Mouse (Mus musculus) forebrain, embryonic 13.5 days (tissue): ENCODE measurements at regions not wholly inside any gene's neighbourhood (a gene's known extent, or its start where the extent isn't known, plus 50 kb on each side); places are given as distances from the start of the nearest gene placed in this dataset.

Experiments
- ATAC-seq: fragments of 200-750 bp; cut with Nextera tagmentation; 2 replicates; pipeline ENCODE4 v1.8.0; 2017
- H3K27ac ChIP-seq: fragments of 300-500 bp; sonication (generic); 2 replicates; pipeline ENCODE4 v1.5.1; 2015; ENCODE audit warnings: inconsistent platforms, mild to moderate bottlenecking, moderate library complexity
- H3K27me3 ChIP-seq: fragments of 300-500 bp; sonication (generic); 2 replicates; pipeline ENCODE4 v1.6.1; 2015; ENCODE audit warnings: mild to moderate bottlenecking, inconsistent platforms
- H3K36me3 ChIP-seq: fragments of 300-500 bp; sonication (generic); 2 replicates; pipeline ENCODE4 v1.6.1; 2015; ENCODE audit warnings: mild to moderate bottlenecking, inconsistent platforms; ENCODE audit not compliant: poor library complexity, severe bottlenecking
- H3K4me1 ChIP-seq: fragments of 300-500 bp; sonication (generic); 2 replicates; pipeline ENCODE4 v1.6.1; 2015; ENCODE audit warnings: inconsistent platforms
- H3K4me2 ChIP-seq: fragments of 300-500 bp; sonication (generic); 2 replicates; pipeline ENCODE4 v1.6.1; 2015; ENCODE audit warnings: inconsistent platforms, mild to moderate bottlenecking, moderate library complexity
- H3K4me3 ChIP-seq: fragments of 300-500 bp; sonication (generic); 2 replicates; pipeline ENCODE4 v1.5.1; 2015; ENCODE audit warnings: mild to moderate bottlenecking, inconsistent platforms
- H3K9ac ChIP-seq: fragments of 300-500 bp; sonication (generic); 2 replicates; pipeline ENCODE4 v1.6.1; 2015; ENCODE audit warnings: mild to moderate bottlenecking, inconsistent platforms
- H3K9me3 ChIP-seq: fragments of 300-500 bp; sonication (generic); replicated peaks from 2 replicates; pipeline ENCODE4 v1.6.1; 2016; ENCODE audit warnings: inconsistent platforms
- whole genome bisulfite sequencing: fragments of 180-500 bp; shearing (Covaris S2); methylation state at CpG from one replicate; pipeline ENCODE4 v1.1.7; 2015; 5-methylcytosine and 5-hydroxymethylcytosine counted together

DNA sequence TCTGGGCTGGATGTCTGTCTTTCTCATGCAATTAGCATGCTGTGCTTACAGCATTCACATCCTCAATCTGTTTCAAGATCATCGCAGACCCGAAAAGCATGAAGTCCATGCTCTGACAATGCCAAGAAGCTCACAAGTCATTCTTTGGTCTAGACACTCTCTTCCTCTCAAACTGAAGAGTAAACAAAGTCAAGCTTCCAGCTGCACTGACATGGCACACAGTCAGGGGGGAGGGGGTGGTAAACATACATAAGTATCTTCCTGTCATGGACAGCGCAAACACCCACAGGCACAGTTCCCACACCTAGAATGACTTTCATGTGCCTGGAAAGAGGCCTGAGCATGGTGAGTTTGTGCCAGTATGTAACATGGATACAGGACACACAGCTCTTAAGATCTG, 780.1 kb downstream of the Fat4 start:
- H3K27me3 ChIP-seq, result no peaks in the 10 kb centered on the region
- no peak overlapping the region for H3K4me3 ChIP-seq
- no peak overlapping the region for H3K27ac ChIP-seq
- no peaks in the 10 kb centered on the region for H3K4me1 ChIP-seq
- H3K9me3 ChIP-seq, result no peaks in the 10 kb centered on the region
- no peak overlapping the region for H3K9ac ChIP-seq
- ATAC-seq, result no peak
- 96% methylated on average over 3 of the region's 3 CpGs for WGBS
- H3K36me3 ChIP-seq, result no peaks in the 10 kb centered on the region
- H3K4me2 ChIP-seq, result no peak overlapping the region

DNA sequence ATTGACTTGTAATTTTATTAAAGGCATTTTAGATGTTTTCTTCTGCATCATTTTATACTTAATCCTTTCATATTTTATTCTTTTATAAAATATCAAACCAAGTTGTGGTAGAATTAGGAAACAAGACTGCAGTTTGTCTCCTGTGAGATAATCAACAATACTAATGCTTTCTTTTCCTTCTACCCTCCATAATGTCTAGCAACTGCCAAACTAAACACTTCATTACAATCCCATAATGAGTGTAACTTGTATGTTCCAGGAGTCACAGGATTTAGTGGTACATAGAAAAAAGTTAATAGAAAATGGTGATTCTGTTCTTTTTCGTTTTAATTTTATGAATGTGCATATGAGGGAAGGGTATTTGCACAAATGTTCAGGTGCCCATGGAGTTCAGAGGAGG, 782.4 kb downstream of the Fat4 start:
- H3K9ac ChIP-seq, result no peak overlapping the region
- 80% methylated on average over 1 of the region's 1 CpGs for WGBS
- H3K4me2 ChIP-seq, result no peak overlapping the region

DNA sequence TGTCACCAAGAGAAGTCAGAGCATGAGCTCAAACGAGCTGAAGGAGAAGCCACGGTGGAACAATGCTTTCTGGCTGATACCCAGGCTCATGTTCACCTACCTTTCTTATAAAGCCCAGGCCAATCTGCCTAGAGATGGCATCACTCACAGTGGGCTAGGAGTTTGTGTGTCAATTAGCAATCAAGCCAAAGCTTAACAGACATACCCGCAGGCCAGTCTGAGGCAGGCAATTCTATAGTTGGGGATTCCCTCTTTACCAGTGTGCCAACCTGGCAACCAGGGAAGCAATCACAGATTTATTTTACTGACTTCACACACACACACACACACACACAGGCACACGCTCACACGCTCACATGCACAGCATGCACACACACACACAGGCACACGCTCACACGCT, 787.3 kb downstream of the Fat4 start:
- Histone ChIP-seq H3K4me3 (no peak overlapping the region), H3K9me3 (no peaks in the 10 kb centered on the region), H3K27ac (no peak overlapping the region), H3K4me1 (peaks cover 10% of the 10 kb centered on the region; the same call in 1 of the 2 replicates), H3K4me2 (no peak overlapping the region), H3K9ac (no peak overlapping the region), H3K27me3 (no peaks in the 10 kb centered on the region), H3K36me3 (no peaks in the 10 kb centered on the region)
- no peak for ATAC-seq
- 69% methylated on average over 7 of the region's 7 CpGs for WGBS

More for the DNA sequence above, 782.4 kb downstream of the Fat4 start:
- H3K4me3 ChIP-seq, result no peak overlapping the region
- no peaks in the 10 kb centered on the region for H3K36me3 ChIP-seq
- ATAC-seq, result no peak
- no peak overlapping the region for H3K27ac ChIP-seq
- no peaks in the 10 kb centered on the region for H3K27me3 ChIP-seq
- H3K9me3 ChIP-seq, result no peaks in the 10 kb centered on the region
- H3K4me1 ChIP-seq, result peaks cover 10% of the 10 kb centered on the region; the same call in 1 of the 2 replicates

DNA sequence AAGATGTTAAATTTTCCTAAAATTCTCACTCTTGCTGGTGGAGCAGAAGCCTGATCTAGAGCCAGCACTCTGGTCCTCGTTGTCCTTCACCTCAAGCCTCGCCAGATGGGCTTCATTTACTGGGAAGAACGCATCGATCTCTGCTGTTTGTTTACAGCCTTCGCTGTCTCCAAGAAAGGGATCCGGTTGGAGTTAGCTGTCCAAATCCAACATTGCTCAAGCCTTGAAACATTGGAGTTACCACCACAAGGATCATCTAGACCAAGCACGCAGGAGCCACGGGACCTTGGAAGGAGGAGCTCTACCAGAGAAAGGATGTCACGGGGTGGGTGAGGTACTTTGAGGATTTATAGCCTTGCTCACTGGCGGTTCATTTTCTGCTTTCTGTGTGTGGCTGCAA, 788.2 kb downstream of the Fat4 start:
- WGBS, result 88% methylated on average over 10 of the region's 10 CpGs
- peaks cover 10% of the 10 kb centered on the region; the same call in 1 of the 2 replicates for H3K4me1 ChIP-seq
- no peaks in the 10 kb centered on the region for H3K36me3 ChIP-seq
- no peak overlapping the region for H3K4me2 ChIP-seq
- no peak for ATAC-seq
- H3K27me3 ChIP-seq, result no peaks in the 10 kb centered on the region
- no peaks in the 10 kb centered on the region for H3K9me3 ChIP-seq
- no peak overlapping the region for H3K9ac ChIP-seq
- no peak overlapping the region for H3K27ac ChIP-seq
- H3K4me3 ChIP-seq, result no peak overlapping the region

DNA sequence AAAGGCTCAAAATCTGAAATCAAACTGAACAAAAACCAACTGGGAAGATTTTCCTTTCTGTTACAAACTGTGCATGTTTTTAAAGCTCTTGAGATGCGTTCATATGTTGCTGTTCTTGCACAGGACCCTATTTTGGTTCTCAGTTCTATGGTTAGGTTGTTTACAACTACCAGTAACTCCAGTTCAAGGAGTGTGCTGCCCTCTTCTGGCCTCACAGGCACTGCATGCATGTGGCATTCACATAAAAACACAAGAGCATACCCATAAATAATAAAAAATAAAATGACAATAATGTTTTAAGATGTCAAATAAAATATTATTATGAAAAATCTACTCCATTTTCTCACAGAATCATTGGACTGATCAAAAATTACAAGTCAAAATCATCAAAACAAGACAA, 818.9 kb downstream of the Fat4 start:
- H3K9me3 ChIP-seq, result no peaks in the 10 kb centered on the region
- no peak for ATAC-seq
- H3K27me3 ChIP-seq, result no peaks in the 10 kb centered on the region
- H3K4me1 ChIP-seq, result no peaks in the 10 kb centered on the region
- no peak overlapping the region for H3K4me2 ChIP-seq
- no peak overlapping the region for H3K9ac ChIP-seq
- H3K4me3 ChIP-seq, result no peak overlapping the region
- no peaks in the 10 kb centered on the region for H3K36me3 ChIP-seq
- 94% methylated on average over 1 of the region's 1 CpGs for WGBS
- no peak overlapping the region for H3K27ac ChIP-seq

DNA sequence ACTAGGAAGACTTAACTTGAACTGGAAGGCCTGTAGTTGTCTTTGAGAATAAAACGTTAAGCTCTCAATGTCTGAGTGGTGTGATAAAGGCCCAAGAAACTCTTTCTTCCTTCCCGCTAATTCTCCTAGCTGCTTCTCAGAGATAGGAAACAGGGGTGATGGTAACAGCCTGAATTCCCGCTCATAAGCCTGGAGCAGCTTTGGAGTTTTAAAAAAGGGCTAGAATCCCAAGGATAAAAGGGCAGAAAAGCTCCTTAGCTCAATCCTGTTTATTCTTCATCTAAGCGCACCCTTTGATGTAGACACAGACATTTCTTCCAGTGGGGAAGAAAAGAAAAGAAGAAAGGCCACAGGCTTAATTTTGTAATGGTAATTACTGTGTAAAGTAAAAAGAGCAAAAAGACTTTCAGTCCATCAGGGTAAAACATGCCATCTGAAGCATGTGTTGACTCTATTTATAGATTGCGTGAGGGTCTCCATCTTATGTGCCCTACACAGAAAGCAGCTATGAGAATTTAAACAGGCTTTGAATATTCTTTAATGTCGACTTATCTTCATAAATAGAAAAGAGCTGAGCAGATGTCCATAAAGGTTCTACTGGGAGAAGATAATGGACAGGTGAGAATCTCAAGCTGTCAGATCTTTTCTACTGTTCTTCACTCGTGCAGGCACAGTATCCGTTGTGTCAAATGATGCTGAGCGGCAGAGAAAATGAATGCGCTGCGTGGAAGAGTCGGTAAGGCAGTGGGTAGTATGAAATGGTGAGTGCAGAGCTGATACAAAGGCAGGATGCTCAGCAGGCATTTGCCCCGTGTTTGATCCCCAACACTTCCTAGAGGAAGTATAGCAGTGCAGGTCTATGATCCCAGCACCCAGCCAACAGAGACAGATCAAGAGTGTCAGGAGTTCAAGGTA, 818.0 kb upstream of the Intu start:
- 46% methylated on average over 13 of the region's 13 CpGs for WGBS
- peaks cover 4% of the 10 kb centered on the region; the same call in 1 of the 2 replicates for H3K4me1 ChIP-seq
- H3K36me3 ChIP-seq, result no peaks in the 10 kb centered on the region
- H3K27me3 ChIP-seq, result no peaks in the 10 kb centered on the region
- H3K9me3 ChIP-seq, result no peaks in the 10 kb centered on the region
- 0 out of 2 replicates have a peak, but pooled peaks have one; percentile 33 for ATAC-seq
- no peak overlapping the region for H3K9ac ChIP-seq
- H3K27ac ChIP-seq, result no peak overlapping the region
- H3K4me2 ChIP-seq, result no peak overlapping the region
- no peak overlapping the region for H3K4me3 ChIP-seq

DNA sequence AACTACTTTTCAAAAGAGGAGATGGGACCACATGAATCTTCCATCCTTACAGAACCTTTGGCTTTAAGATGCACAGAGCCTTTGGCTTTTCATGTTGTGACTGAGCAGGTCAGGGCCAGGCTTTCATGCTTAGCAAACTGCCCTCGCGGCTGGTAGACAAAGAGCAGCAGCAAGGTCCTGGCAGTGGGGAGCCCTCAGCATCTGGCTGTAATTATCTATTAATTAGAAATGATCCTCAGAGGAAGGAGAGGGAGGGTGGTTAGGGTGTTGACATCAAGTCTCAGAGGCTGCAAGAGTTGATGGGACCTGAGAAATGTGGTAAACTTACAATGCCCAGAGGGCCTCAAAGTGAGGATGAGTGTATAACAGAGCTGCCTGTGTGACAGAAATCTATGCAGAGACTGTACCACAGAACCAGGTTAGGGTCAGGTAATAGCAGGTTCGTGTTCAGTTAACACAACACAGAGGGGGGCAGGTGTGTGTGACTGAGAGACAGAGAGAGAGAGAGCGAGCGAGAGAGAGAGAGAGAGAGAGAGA, 817.0 kb upstream of the Intu start:
- no peak overlapping the region for H3K27ac ChIP-seq
- H3K36me3 ChIP-seq, result no peaks in the 10 kb centered on the region
- H3K4me3 ChIP-seq, result no peak overlapping the region
- no peaks in the 10 kb centered on the region for H3K9me3 ChIP-seq
- H3K9ac ChIP-seq, result no peak overlapping the region
- ATAC-seq, result no peak
- peaks cover 4% of the 10 kb centered on the region; the same call in 1 of the 2 replicates for H3K4me1 ChIP-seq
- WGBS, result 40% methylated on average over 5 of the region's 5 CpGs
- no peaks in the 10 kb centered on the region for H3K27me3 ChIP-seq
- H3K4me2 ChIP-seq, result no peak overlapping the region

DNA sequence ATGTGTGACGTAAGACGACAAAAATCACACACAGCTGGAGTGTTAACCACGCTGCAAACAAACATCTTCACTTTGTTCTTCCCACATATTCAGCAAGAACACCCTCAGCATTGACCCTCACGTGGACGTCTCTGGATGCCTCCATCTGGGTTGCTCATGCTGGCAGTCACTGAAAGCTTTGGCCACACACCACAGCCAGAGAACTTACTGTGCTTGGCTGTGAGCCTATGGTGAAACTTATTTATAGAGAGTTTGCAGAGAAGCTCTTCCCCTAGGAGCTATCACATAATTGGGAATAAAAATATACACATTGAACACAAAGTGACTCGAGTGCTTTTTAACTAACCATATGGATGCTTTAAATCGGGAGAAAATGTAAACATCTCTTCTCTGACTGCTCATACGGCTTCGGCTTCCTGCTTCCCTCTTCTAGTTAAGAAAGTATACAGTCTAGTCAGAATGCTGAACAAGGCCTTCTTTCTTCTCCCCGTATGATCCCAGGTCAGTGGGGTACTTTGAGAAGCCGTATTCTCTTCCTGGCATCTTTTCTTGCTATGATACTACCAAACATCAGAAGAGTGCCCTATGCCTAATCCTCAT, 812.0 kb upstream of the Intu start:
- Histone ChIP-seq H3K27me3 (no peaks in the 10 kb centered on the region), H3K4me3 (no peak overlapping the region), H3K36me3 (no peaks in the 10 kb centered on the region), H3K27ac (no peak overlapping the region), H3K4me2 (no peak overlapping the region), H3K9ac (no peak overlapping the region), H3K9me3 (no peaks in the 10 kb centered on the region), H3K4me1 (peaks cover 3% of the 10 kb centered on the region; the same call in 1 of the 2 replicates)
- WGBS, result 84% methylated on average over 11 of the region's 11 CpGs
- no peak for ATAC-seq

DNA sequence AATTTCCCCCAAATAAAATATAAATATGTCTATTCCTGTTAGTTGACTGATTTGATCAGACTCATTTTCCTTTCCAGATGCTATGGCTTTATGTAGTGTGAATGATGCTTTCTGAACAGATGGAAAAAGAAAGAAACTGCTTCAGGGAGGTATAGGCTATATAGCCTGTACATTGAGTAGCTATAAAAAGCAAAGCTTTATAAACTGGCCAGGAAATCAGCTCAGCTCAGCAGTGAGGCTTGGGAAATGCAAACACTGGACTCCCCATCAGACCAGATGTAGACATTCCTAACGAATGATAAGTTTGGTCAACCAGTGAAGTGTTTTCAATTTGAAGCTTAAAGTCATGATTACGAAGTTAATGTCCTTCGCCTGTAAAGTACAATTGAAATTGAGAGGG, 805.3 kb upstream of the Intu start:
- H3K4me3 ChIP-seq, result no peak overlapping the region
- ATAC-seq, result no peak
- 83% methylated on average over 3 of the region's 3 CpGs for WGBS
- no peak overlapping the region for H3K9ac ChIP-seq
- no peaks in the 10 kb centered on the region for H3K27me3 ChIP-seq
- H3K9me3 ChIP-seq, result no peaks in the 10 kb centered on the region
- H3K27ac ChIP-seq, result no peak overlapping the region
- no peaks in the 10 kb centered on the region for H3K36me3 ChIP-seq
- H3K4me2 ChIP-seq, result no peak overlapping the region
- no peaks in the 10 kb centered on the region for H3K4me1 ChIP-seq

DNA sequence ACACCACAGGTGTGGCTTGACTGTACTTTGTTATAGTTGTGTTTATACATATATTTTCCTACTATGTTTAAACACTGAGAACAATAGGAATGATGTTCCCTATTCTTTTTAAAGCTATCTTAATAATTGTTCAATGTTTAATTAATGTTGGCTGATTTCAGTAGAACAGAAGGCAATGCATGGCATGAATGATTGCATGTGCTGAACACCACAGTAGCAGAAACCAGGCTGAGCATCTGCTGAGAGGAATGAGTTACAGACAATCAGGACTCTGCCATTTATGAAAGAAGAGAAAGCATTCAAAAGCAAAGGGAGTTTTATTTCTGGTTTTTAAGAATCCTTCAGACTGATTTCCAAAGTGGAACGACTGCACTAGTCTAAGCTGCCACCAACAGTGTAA, 794.4 kb upstream of the Intu start:
- no peaks in the 10 kb centered on the region for H3K4me1 ChIP-seq
- 29% methylated on average over 1 of the region's 1 CpGs for WGBS
- no peak overlapping the region for H3K27ac ChIP-seq

DNA sequence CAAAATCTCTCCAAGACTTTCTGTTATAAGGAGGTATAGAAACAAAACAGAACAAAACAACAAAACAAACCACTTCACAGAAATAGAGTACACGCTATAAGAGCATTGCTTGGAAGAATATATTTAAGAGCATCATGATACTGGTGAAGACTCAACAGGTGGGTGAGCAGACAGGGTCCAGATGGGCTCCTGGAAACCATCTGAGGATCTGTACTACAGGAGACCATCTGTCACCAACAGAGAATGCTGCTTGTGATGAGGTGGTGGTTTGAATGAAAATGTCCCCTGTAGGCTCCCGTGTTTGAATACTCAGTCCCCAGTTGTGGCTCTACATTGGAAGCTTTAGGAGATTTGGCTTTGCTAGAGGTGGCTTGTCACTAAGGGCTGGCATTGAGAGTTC, 785.1 kb upstream of the Intu start:
- no peak overlapping the region for H3K4me3 ChIP-seq
- no peaks in the 10 kb centered on the region for H3K9me3 ChIP-seq
- no peaks in the 10 kb centered on the region for H3K36me3 ChIP-seq
- no peak overlapping the region for H3K27ac ChIP-seq
- no peaks in the 10 kb centered on the region for H3K27me3 ChIP-seq
- no peak overlapping the region for H3K4me2 ChIP-seq
- ATAC-seq, result 0 out of 2 replicates have a peak, but pooled peaks have one; percentile 48
- H3K4me1 ChIP-seq, result no peaks in the 10 kb centered on the region
- WGBS, result 84% methylated on average over 2 of the region's 2 CpGs
- H3K9ac ChIP-seq, result no peak overlapping the region

More for the DNA sequence above, 794.4 kb upstream of the Intu start:
- Histone ChIP-seq H3K9me3 (no peaks in the 10 kb centered on the region), H3K9ac (no peak overlapping the region), H3K27me3 (no peaks in the 10 kb centered on the region), H3K36me3 (no peaks in the 10 kb centered on the region), H3K4me2 (no peak overlapping the region), H3K4me3 (no peak overlapping the region)
- ATAC-seq, result no peak

DNA sequence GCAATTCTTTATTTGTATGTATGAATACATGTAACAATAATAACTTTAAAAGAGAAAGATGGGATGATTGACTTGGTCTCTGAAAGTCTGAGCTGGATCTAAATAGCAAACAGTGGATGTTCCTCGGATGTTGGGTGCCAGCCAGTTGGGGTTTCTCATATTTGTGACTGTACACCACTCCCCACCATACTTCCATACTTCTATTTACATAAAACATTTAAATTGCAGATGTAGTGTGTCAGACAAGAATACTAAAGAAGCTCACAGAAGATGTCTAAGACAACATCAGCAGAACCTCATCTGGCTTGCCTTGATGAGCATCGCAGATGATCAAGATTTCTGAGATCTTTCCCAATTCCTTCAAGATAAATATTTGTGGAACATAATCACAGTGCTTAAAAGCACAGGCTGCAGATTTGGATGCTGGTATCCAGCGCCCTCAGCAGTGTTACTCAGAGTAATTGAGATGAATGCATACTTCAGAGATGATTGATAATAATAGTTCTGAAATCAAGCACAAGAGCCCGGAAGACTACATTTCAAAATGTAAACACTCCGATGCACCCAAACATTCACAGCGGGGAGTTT, 762.0 kb upstream of the Intu start:
- no peak overlapping the region for H3K9ac ChIP-seq
- no peak overlapping the region for H3K4me3 ChIP-seq
- no peaks in the 10 kb centered on the region for H3K4me1 ChIP-seq
- 83% methylated on average over 6 of the region's 6 CpGs for WGBS
- H3K36me3 ChIP-seq, result no peaks in the 10 kb centered on the region
- no peak overlapping the region for H3K27ac ChIP-seq
- H3K4me2 ChIP-seq, result no peak overlapping the region
- ATAC-seq, result no peak
- no peaks in the 10 kb centered on the region for H3K9me3 ChIP-seq
- no peaks in the 10 kb centered on the region for H3K27me3 ChIP-seq
